Mouse (Mus musculus) stomach, postnatal 0 days (tissue): ENCODE results near the gene Cdr2l. TPM values are rescaled to one million over a fixed set of nuclear protein-coding genes. Genes with fewer than 3 reads are reported as not detected.
A peak's percentile ranks its signal among the peaks of the same experiment; 100 is the strongest.

Experiments used
- ATAC-seq: fragments of 200-750 bp; cut with Nextera tagmentation; 2 replicates; pipeline ENCODE4 v1.8.0; 2017; ENCODE audit not compliant: low FRiP score, low TSS enrichment
- DNase-seq: peaks from one replicate; pipeline ENCODE4 v3.0.0-alpha.2; 2016; ENCODE audit warnings: low spot score
- H3K27ac ChIP-seq: fragments of 300-500 bp; sonication (generic); replicated peaks from 2 replicates; pipeline ENCODE4 v1.5.1; 2014; ENCODE audit warnings: mild to moderate bottlenecking, control low read depth
- H3K27me3 ChIP-seq: fragments of 300-500 bp; sonication (generic); 2 replicates; pipeline ENCODE4 v1.6.1; 2014; ENCODE audit warnings: low read length; ENCODE audit not compliant: control insufficient read depth, insufficient read depth
- H3K36me3 ChIP-seq: fragments of 300-500 bp; sonication (generic); 2 replicates; pipeline ENCODE4 v1.6.1; 2014; ENCODE audit warnings: low read length, mixed read lengths; ENCODE audit not compliant: control insufficient read depth, insufficient read depth
- H3K4me1 ChIP-seq: fragments of 300-500 bp; sonication (generic); replicated peaks from 2 replicates; pipeline ENCODE4 v1.6.1; 2014; ENCODE audit warnings: antibody characterized with exemption; ENCODE audit not compliant: control insufficient read depth, insufficient read depth
- H3K4me2 ChIP-seq: fragments of 300-500 bp; sonication (generic); replicated peaks from 2 replicates; pipeline ENCODE4 v1.6.1; 2014; ENCODE audit warnings: low read depth, mild to moderate bottlenecking, control low read depth, moderate library complexity
- H3K4me3 ChIP-seq: fragments of 300-500 bp; sonication (generic); 2 replicates; pipeline ENCODE4 v1.5.1; 2014; ENCODE audit warnings: low read depth, low read length, control low read depth
- H3K9ac ChIP-seq: fragments of 300-500 bp; sonication (generic); 2 replicates; pipeline ENCODE4 v1.6.1; 2014; ENCODE audit warnings: mild to moderate bottlenecking, low read length, control low read depth, mixed read lengths
- H3K9me3 ChIP-seq: fragments of 300-500 bp; sonication (generic); 2 replicates; pipeline ENCODE4 v1.6.1; 2016; ENCODE audit warnings: low read length; ENCODE audit not compliant: control insufficient read depth
- CTCF ChIP-seq: IDR thresholded peaks from 2 replicates; pipeline ENCODE4 v1.5.1; 2016; ENCODE audit warnings: antibody characterized with exemption, low read depth, mild to moderate bottlenecking, moderate library complexity
- EP300 ChIP-seq: optimal IDR thresholded peaks from 2 replicates; pipeline ENCODE3; 2016; ENCODE audit warnings: antibody characterized with exemption
- WGBS: fragments of 180-500 bp; shearing (Covaris S2); extraction: QIAGEN DNeasy Blood & Tissue Kit; methylation state at CpG from one replicate; pipeline ENCODE4 v1.1.7; 2014; 5-methylcytosine and 5-hydroxymethylcytosine counted together
- polyA plus RNA-seq: library from polyadenylated mRNA; unstranded; fragments of >200 nt; fragmentation: Nextera tagmentation; extraction: Ambion mirVana; gene quantifications from 2 replicates; pipeline ENCODE4 v1.2.1, GENCODE M21; 2015

Cdr2l gene
- polyA plus RNA-seq, 1 experiment from 2014 or later: 3.9 TPM

DNA sequence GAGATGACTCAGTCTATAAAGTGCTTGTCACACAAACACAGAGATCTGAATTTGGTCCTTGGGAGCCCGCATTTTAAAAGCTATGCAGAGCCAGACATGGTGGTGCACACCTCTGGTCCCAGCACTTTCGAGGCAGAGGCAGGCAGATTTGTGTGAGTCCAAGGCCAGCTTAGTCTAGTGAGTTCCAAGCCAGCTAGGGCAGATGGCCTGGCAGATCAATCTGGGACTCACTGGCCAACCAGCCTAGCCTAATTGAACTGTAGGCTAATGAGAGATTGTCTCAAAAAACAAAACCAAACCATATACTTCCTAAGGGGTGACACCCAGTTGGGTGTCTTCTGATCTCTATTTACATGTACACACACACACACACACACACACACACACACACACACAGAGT, 40.5 kb upstream of the Cdr2l start:
- Histone ChIP-seq H3K27ac (no peak overlapping the region), H3K9ac (no peak overlapping the region), H3K9me3 (no peaks in the 10 kb centered on the region), H3K4me2 (no peak overlapping the region), H3K36me3 (no peaks in the 10 kb centered on the region), H3K27me3 (no peaks in the 10 kb centered on the region), H3K4me3 (no peak overlapping the region), H3K4me1 (no peaks in the 10 kb centered on the region; the same call in 1 of the 2 replicates)
- TF ChIP-seq EP300: no peak
- TF ChIP-seq CTCF: no peak
- 52% methylated on average over 2 of the region's 2 CpGs for WGBS
- no peak for DNase-seq
- no peak for ATAC-seq

DNA sequence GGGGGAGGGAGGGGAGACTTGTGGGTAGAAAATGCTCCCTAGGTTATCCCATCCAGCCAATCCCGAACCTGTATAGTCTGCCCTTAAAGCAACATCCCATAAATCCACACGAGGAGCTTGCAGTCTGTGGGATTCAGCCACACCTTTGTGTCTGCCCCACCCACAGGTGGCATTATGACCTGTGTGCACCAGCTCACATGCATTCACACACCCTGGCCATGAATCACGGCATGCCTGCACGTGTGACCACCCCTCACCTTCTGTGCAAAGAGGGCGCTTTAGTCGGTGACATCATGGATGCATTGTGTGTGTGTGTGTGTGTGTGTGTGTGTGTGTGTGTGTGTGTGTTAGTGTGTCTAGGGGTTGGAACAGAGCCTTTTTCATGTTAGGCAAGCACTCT, 39.9 kb upstream of the Cdr2l start:
- Histone ChIP-seq H3K36me3 (no peaks in the 10 kb centered on the region), H3K9me3 (no peaks in the 10 kb centered on the region), H3K27ac (0 out of 2 replicates have a peak overlapping the region, but pooled peaks have one; percentile 30), H3K27me3 (no peaks in the 10 kb centered on the region), H3K4me3 (no peak overlapping the region), H3K9ac (no peak overlapping the region), H3K4me1 (no peaks in the 10 kb centered on the region; the same call in 1 of the 2 replicates), H3K4me2 (no peak overlapping the region)
- peak; percentile 84 for ATAC-seq
- peak; percentile 78 for DNase-seq
- TF ChIP-seq EP300 (no peak), CTCF (no peak)
- whole genome bisulfite sequencing: 59% methylated on average over 6 of the region's 6 CpGs

DNA sequence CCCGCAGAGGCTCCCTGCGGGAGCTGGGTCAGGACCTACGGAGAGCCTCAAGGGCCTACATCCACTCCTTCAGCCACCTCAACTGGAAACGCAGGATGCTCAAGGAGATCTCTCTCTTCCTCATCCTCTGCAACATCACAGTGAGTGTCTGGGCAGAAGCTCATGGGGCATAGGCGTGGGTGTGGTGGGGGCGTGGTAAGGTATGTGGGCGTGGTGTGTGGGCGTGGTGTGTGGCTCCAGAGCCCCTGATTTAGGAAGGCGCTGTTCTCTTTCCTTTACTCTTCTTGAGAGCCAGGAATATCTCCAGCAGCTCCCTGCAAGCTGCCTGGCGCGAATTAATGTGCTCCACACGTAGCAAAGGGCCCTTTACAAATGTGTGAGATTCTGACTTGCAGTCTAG, 36.7 kb upstream of the Cdr2l start:
- Histone ChIP-seq H3K4me1 (no peaks in the 10 kb centered on the region; the same call in 1 of the 2 replicates), H3K27me3 (no peaks in the 10 kb centered on the region), H3K36me3 (no peaks in the 10 kb centered on the region), H3K9ac (no peak overlapping the region), H3K4me3 (no peak overlapping the region), H3K4me2 (no peak overlapping the region), H3K27ac (no peak overlapping the region; the same call in 1 of the 2 replicates), H3K9me3 (no peaks in the 10 kb centered on the region)
- DNase-seq: no peak
- ATAC-seq: no peak
- TF ChIP-seq CTCF (no peak), EP300 (no peak)
- 12% methylated on average over 12 of the region's 12 CpGs for WGBS

DNA sequence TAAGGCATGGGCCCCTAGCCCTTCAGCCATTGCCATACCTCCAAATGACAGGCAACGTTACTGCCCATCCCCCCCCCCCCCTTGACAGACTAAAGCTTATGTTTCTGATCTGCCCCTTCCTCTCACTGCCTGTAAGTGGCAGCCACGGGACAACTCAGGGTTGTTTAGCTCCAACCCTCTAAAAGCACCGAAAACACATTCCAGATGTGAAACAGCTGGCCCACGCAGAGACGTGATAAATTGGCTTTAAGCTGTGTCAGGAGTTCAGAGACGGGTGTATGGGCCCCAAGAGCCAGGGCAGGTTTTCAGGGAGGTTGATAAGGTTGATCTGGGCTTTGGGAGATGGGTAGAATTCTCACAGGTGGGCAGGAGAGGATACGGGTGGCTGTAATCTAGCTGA, 36.2 kb upstream of the Cdr2l start:
- WGBS: 29% methylated on average over 7 of the region's 7 CpGs
- Histone ChIP-seq H3K9ac (no peak overlapping the region), H3K36me3 (no peaks in the 10 kb centered on the region), H3K27ac (peak overlapping the region; percentile 63; the same call in 1 of the 2 replicates), H3K4me3 (no peak overlapping the region), H3K4me1 (no peaks in the 10 kb centered on the region; the same call in 1 of the 2 replicates), H3K27me3 (no peaks in the 10 kb centered on the region), H3K4me2 (no peak overlapping the region), H3K9me3 (no peaks in the 10 kb centered on the region)
- TF ChIP-seq CTCF (no peak), EP300 (no peak)
- no peak for DNase-seq
- ATAC-seq: no peak

DNA sequence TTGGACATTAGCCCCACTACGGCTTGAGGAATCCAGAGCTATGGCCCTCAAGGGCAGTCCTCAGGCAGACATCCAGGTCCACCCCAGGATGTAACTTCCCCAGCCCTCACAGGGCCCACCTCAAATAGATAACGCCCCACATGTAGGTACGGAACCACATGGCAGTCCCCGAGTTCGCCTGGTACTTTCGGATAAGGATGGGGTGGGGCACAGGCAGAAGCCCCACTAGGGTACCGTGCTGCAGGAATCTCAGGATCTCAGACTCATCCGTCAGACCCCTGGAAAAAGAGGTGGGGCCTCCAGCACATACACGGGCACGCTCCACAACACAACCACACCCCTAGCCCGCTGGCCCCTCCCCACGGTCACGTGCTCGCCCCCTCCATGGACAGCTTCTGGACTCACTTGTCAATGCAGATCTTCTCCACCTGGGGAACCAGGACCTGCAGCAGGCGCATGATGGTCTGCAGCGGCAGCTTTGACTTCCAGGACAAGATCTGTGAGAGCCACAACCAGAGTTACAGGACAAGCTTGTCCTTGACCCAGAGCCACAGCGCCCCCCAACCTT, 33.0 kb upstream of the Cdr2l start:
- H3K4me2 ChIP-seq: no peak overlapping the region
- ATAC-seq (no peak), DNase-seq (no peak)
- H3K4me3 ChIP-seq: no peak overlapping the region
- H3K27me3 ChIP-seq: no peaks in the 10 kb centered on the region
- H3K27ac ChIP-seq: no peak overlapping the region
- H3K9me3 ChIP-seq: no peaks in the 10 kb centered on the region
- no peak for TF ChIP-seq CTCF
- TF ChIP-seq EP300: no peak
- WGBS: 51% methylated on average over 17 of the region's 17 CpGs
- no peak overlapping the region for H3K9ac ChIP-seq
- 0 out of 2 replicates have a peak, but pooled peaks cover 3% of the 10 kb centered on the region for H3K36me3 ChIP-seq
- H3K4me1 ChIP-seq: no peaks in the 10 kb centered on the region; the same call in 1 of the 2 replicates

DNA sequence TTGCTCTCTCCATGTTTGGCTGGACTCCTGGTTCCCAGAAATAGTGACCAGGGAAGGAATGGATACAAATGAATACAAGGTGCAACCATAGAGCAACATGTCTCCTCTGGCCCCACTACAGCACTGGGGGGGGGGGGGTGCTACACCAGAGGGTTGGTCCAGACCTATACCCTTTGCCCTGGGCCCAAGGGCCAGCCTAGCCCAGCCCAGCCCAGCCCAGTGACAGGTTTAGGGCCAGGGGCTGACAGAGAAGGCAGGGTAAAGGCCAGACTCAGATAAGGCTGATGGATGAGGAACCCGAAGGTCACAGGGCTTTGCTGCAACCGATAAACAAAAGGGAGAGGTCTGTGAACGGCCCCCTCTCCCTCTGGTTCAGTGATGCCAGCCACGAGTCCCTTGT, 31.7 kb upstream of the Cdr2l start:
- TF ChIP-seq CTCF: no peak
- Histone ChIP-seq H3K9me3 (no peaks in the 10 kb centered on the region), H3K27ac (no peak overlapping the region), H3K4me2 (no peak overlapping the region), H3K36me3 (0 out of 2 replicates have a peak, but pooled peaks cover 3% of the 10 kb centered on the region), H3K4me1 (no peaks in the 10 kb centered on the region; the same call in 1 of the 2 replicates), H3K9ac (no peak overlapping the region), H3K27me3 (no peaks in the 10 kb centered on the region), H3K4me3 (no peak overlapping the region)
- ATAC-seq: no peak
- WGBS: 38% methylated on average over 4 of the region's 4 CpGs
- DNase-seq: no peak
